ENCODE assay signal across 9 mouse cellular contexts in the genomic region with DNA sequence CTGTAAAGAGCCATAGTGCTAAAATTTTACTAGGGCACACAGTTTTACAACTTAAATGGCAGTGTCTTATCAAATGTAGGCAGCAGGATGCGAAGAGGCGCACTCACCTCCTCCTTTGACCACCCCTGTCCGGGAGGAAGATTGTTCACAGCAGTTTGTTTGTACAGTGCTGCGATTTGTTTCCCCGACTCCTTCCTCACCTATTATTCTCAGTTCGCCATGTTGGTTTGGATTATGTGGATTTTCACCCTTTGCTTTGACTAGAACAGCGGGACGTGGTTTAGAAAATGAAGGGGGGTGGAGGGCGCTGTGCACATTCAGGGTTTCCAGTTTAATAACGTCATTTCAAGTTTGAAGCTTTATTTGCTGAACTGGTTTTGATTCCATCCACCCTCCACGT. TPM values are rescaled to one million over a fixed set of nuclear protein-coding genes. Genes with fewer than 3 reads are reported as not detected.
A peak's percentile ranks its signal among the peaks of the same experiment; 100 is the strongest.
DNase-seq lines count a peak whose midpoint lies in the region; ATAC-seq lines count a peak whose summit lies in the region.
"Had no signal": no experiment of that assay in that cellular context is flagged by ENCODE, and none has a peak within 500 bp of the region (broad histone marks: within the 10 kb centered on the region; RNA-seq: fewer than 3 reads in every experiment).

No protein-coding gene starts in this region.

- DNase-seq in heart, embryonic 10.5 days (ENCODE audit: low spot score) = no peak
- no peak for DNase-seq in heart, adult 8-10 months (ENCODE audit: low spot score)
- peak; percentile 49 for DNase-seq in Muller cell, postnatal 12 days (ENCODE audit: inconsistent ontology term)
- no peak for DNase-seq in liver, embryonic 13.5 days
- DNase-seq in thymus, postnatal 36 days = no peak
- no peak for DNase-seq in urinary bladder, postnatal 36 days (ENCODE audit: low spot score in 2 of 2)

- peaks cover 9% of the 10 kb centered on the region; the same call in 1 of the 2 replicates for H3K4me1 ChIP-seq in heart, embryonic 10.5 days
- peaks cover 0 to 5% of the 10 kb centered on the region in 2 experiments; a peak in 1 of 4 replicates for H3K4me1 ChIP-seq in heart, embryonic 14.5 days (ENCODE audit: control insufficient read depth in 2 of 2, insufficient read depth in 2 of 2, low read length in 2 of 2)
- H3K4me1 ChIP-seq in liver, embryonic 13.5 days (replicated peaks) = no peaks in the 10 kb centered on the region
- no peaks in the 10 kb centered on the region for H3K4me1 ChIP-seq in stomach, embryonic 15.5 days

- H3K36me3 ChIP-seq in heart, embryonic 10.5 days = no peaks in the 10 kb centered on the region
- H3K36me3 ChIP-seq in heart, embryonic 14.5 days (ENCODE audit: control insufficient read depth, insufficient read depth, low read length) = no peaks in the 10 kb centered on the region
- no peaks in the 10 kb centered on the region for H3K36me3 ChIP-seq in liver, embryonic 13.5 days
- H3K36me3 ChIP-seq in stomach, embryonic 15.5 days = no peaks in the 10 kb centered on the region

- H3K9me3 ChIP-seq in heart, embryonic 10.5 days = no peaks in the 10 kb centered on the region
- H3K9me3 ChIP-seq in heart, embryonic 14.5 days (ENCODE audit: control insufficient read depth, low read length) = no peaks in the 10 kb centered on the region
- H3K9me3 ChIP-seq in liver, embryonic 13.5 days (replicated peaks) = no peaks in the 10 kb centered on the region
- H3K9me3 ChIP-seq in stomach, embryonic 15.5 days = no peaks in the 10 kb centered on the region

- peak overlapping the region; percentile 73 for H3K4me3 ChIP-seq in heart, embryonic 10.5 days
- H3K4me3 ChIP-seq in heart, embryonic 14.5 days (ENCODE audit: control insufficient read depth in 1 of 2, insufficient read depth in 1 of 2, low read depth in 1 of 2, low read length in 2 of 2) = peak overlapping the region; percentile 74 to 98
- peak overlapping the region; percentile 34; the same call in 1 of the 2 replicates for H3K4me3 ChIP-seq in liver, embryonic 13.5 days (replicated peaks)
- H3K4me3 ChIP-seq in stomach, embryonic 15.5 days (replicated peaks) = peak overlapping the region; percentile 58

- peak overlapping the region; percentile 83 for H3K9ac ChIP-seq in heart, embryonic 14.5 days (ENCODE audit: low read length)
- H3K9ac ChIP-seq in liver, embryonic 13.5 days = no peak overlapping the region
- peak overlapping the region; percentile 38; the same call in 1 of the 2 replicates for H3K9ac ChIP-seq in stomach, embryonic 15.5 days

- H3K27me3 ChIP-seq in heart, embryonic 10.5 days (ENCODE audit: insufficient read depth, poor library complexity, severe bottlenecking) = no peaks in the 10 kb centered on the region
- H3K27me3 ChIP-seq in heart, embryonic 14.5 days (ENCODE audit: control insufficient read depth, insufficient read depth, low read length) = no peaks in the 10 kb centered on the region
- peaks cover 6% of the 10 kb centered on the region; the same call in 1 of the 2 replicates for H3K27me3 ChIP-seq in liver, embryonic 13.5 days
- no peaks in the 10 kb centered on the region for H3K27me3 ChIP-seq in stomach, embryonic 15.5 days (replicated peaks)
- H3K27me3 ChIP-seq: CH12.LX had no signal

- peak overlapping the region; percentile 87 for H3K27ac ChIP-seq in heart, embryonic 10.5 days
- peak overlapping the region; percentile 88 to 94 for H3K27ac ChIP-seq in heart, embryonic 14.5 days (replicated peaks in 1 of 2; ENCODE audit: control insufficient read depth in 1 of 2, insufficient read depth in 1 of 2, low read depth in 2 of 2, low read length in 2 of 2)
- H3K27ac ChIP-seq in liver, embryonic 13.5 days = no peak overlapping the region
- H3K27ac ChIP-seq in stomach, embryonic 15.5 days = peak overlapping the region; percentile 38

- ATAC-seq in heart, embryonic 14.5 days (ENCODE audit: insufficient number of reproducible peaks, insufficient read depth, low FRiP score, low read depth) = peak; percentile 31; the same call in 1 of the 2 replicates
- ATAC-seq in liver, embryonic 13.5 days (ENCODE audit: low read depth) = no peak
- peak; percentile 7; the same call in 1 of the 2 replicates for ATAC-seq in stomach, embryonic 15.5 days (ENCODE audit: insufficient read depth, low FRiP score, low read depth)

- WGBS in heart, embryonic 10.5 days = 2% methylated on average over 11 of the region's 11 CpGs
- 4% methylated on average over 11 of the region's 11 CpGs for WGBS in heart, embryonic 14.5 days
- WGBS in liver, embryonic 13.5 days (ENCODE audit: insufficient replicate concordance) = 3% methylated on average over 11 of the region's 11 CpGs
- WGBS in stomach, embryonic 15.5 days = 5% methylated on average over 11 of the region's 11 CpGs

- peak overlapping the region; percentile 91 for H3K4me2 ChIP-seq in heart, embryonic 14.5 days (ENCODE audit: low read length)
- peak overlapping the region; percentile 54 for H3K4me2 ChIP-seq in liver, embryonic 13.5 days
- H3K4me2 ChIP-seq in stomach, embryonic 15.5 days = peak overlapping the region; percentile 84

RNA-seq across cellular contexts. Expression of a gene that starts 6.4 kb away (rescaled TPM):
- polyA plus RNA-seq in heart, embryonic 10.5 days (2016; fragmentation: Nextera tagmentation; extraction: Ambion mirVana) = 8.1 and 20.4 TPM in 2 replicates
- total RNA-seq in heart, adult 8-10 months (2022) = under 1 TPM; 0.20 to 0.73 (median 0.53) TPM
- 8.1 and 8.5 TPM in 2 replicates for polyA plus RNA-seq in heart, embryonic 14.5 days (2014; fragmentation: Nextera tagmentation; extraction: Ambion mirVana)
- polyA plus RNA-seq in liver, embryonic 13.5 days (2015; fragmentation: Nextera tagmentation; extraction: Ambion mirVana) = 1.4 TPM in 2 replicates
- 14.8 and 16.7 TPM in 2 replicates for polyA plus RNA-seq in stomach, embryonic 15.5 days (2015; fragmentation: Nextera tagmentation; extraction: Ambion mirVana)
- total RNA-seq: CH12.LX had no signal

Comparison
In these comparisons a context has a peak if more than half of its experiments do, and no peak if none do; other contexts are left out.
1. H3K4me3 ChIP-seq: peak in every context shown above with its lines; median percentile 86 in heart, embryonic 14.5 days; 73 in heart, embryonic 10.5 days; 58 in stomach, embryonic 15.5 days; 34 in liver, embryonic 13.5 days.